Mouse (Mus musculus) frontal cortex, adult 2 months (tissue): Measurements from ENCODE around the gene Nfx1. TPM values are rescaled to one million over a fixed set of nuclear protein-coding genes. Genes with fewer than 3 reads are reported as not detected.
"Not testable (repeated sequence)": the region's sequence is repeated elsewhere in the genome, so short reads cannot be mapped to it uniquely, and the experiment has no call there.

ENCODE experiments used
- DNase-seq, 2 experiments: peaks; one replicate each; pipeline ENCODE4 v3.0.0; 2022; ENCODE audit warnings: low spot score in 1 of 2; ENCODE audit errors: extremely low spot score in 1 of 2
- polyA plus RNA-seq: library from polyadenylated mRNA; depleted of rRNA; stranded (reverse); fragments of >200 nt; gene quantifications from 2 replicates; pipeline ENCODE4 v1.2.3, GENCODE M21; 2012; rRNA removed

Gene Nfx1
- polyA plus RNA-seq = 89.1 and 103 TPM in 2 replicates

DNA sequence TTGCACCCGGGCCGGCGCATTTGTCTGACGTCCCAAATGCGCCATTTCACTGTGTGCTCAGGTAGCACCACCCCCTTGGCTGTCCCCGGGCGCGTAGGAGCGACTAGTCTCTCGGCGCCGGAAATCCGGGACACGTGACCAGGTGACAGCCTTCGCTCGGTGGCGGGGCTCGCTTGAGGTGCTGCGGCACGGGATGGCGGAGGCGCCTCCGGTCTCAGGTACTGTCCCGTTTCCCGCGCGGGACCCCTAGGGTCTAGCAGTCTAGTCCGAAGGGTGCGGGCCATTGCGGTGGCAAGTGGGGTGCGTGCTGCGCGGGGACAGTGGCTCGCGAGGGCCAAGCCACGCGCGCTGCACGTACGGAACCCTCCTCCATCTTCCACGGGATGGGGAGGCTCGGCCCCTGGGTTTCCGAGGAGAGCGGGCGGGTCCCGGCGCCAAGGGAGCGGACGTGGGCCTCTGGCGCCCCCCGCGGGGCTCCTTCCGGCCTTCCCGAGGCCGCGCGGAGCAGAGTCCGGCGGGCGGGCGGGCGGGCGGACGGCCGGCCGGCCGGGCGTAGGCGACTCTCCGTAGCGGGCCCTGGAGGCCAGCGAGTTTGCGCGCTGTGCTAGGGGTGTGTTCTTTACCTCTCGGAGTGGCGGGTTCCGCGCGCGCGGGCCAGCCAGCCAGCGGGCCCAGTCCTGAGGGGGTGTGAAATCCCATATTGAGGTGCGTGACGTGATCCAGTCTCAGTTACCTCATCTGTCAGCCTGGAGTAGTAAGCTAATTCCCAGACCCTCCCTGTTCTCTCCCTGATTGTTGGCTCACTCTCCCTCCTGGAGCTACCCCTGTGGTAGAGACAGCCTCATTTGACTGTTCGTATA is at the start of gene Nfx1:
TSS of gene Nfx1 (plus strand) at position 65 of the 860 bp plus-strand sequence.
- DNase-seq = peak; percentile 92 to 97

- DNase-seq = no peak
Measured at GRCm38 (mm10) chr4:40921288-40921687, 49.4 kb upstream of the Nfx1 start.

DNA sequence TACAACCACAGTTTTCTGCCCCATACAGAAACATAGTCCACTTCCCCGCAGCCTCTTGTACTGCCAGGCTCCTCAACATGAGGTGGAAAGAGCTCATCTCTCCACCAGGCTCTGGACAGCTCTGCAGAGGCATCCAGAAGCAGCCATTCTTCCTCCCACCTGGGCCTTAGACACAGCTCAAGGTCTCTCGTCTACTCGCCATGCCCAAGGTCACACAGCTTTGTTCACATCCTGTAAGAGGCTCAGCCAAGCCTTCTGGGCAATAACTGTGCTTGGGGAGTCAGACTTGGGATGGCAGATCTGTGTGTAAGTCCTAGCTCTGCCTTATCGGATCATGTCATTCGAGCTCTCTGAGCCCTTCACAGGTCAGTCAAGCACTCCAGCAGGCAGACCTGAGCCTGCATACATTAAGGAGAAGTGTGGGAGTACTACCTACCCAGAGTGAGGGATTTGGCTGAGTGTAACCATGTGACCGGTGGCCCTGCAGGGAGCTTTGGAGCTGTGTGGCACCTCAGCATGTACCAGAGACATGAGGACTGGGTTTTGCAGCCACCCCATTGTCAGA is 47.5 kb upstream of the Nfx1 start:
- DNase-seq = no peak

DNA sequence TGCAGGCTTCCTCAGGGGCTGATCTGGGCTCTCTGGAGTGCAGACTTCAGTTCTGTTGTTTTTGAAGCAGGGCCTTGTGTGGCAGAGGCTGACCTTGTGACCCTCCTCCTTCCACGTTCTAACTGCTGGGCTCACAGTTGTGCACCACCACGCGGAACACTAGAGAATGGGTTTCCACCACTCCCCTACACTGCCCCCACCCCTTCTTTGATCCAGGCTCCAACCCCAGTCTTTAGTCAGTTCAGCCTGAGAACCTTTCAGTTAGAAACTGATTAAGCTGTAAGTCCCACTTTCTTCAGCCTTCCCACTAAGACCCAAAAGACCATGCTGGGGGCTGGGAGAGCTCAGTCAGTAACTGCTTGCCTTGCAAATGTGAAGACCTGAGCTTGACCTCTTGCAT is 45.1 kb upstream of the Nfx1 start:
- no peak for DNase-seq

GRCm38 (mm10) chr4:40929046-40929445 is 41.7 kb upstream of the Nfx1 start:
- DNase-seq = no peak

GRCm38 (mm10) chr4:40933694-40934093 is 37.0 kb upstream of the Nfx1 start:
- DNase-seq = no peak

DNA sequence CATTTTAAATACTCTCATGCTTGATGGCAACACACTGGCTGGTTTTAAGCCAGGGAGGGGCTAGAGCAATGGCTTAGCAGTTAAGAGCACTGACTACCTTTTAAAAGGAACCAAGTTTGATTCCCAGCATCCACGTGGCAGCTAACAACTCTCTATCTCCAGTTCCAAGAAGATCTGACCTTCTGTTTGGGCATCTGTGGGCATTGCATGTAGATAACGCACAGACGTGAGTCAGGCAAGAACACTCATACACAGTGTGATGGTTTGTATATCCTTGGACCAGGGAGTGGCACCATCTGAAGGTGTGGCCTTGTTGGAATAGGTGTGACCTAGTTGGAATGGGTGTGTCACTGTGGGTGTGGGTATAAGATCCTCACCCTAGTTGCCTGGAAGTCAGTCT is 36.3 kb upstream of the Nfx1 start:
- DNase-seq = not testable (repeated sequence)

GRCm38 (mm10) chr4:40936175-40936839 is 34.4 kb upstream of the Nfx1 start:
- DNase-seq = peak; percentile 40 to 58

DNA sequence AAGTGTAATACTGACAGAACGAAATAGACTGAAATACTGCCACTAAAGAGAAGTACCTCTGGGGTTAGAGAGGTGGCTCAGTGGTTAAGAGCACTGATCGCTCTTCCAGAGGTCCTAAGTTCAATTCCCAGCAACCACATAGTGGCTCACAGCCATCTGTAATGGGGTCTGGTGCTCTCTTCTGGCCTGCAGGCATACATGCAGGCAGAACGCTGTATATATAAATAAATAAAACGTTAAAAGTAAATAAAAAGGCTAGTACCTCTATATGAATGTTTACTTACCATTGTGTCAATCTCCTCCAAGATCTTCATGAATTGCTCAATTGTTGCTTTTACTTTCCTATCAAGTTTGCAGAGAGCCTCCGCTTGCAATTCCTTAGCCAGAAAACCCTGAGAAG is 31.9 kb upstream of the Nfx1 start:
- DNase-seq = no peak

DNA sequence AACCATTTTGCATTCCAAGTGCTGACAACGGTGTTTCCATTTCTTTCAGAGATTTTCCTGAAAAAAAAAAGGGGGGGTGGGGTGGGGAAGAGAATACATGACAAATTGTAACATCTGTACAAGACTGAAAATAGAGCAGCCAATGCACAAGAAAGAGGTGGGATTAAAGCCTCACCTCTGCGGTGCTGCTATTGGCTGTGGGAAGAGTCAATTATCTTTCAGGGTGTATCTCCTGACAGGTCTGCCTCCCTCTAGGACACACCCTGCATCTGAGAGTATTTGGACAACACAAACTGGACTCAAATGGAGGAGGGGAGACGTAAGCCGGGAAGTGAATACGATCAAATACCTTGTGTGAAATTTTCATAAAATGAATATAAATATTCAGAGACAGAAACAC is 27.1 kb upstream of the Nfx1 start:
- no peak for DNase-seq

DNA sequence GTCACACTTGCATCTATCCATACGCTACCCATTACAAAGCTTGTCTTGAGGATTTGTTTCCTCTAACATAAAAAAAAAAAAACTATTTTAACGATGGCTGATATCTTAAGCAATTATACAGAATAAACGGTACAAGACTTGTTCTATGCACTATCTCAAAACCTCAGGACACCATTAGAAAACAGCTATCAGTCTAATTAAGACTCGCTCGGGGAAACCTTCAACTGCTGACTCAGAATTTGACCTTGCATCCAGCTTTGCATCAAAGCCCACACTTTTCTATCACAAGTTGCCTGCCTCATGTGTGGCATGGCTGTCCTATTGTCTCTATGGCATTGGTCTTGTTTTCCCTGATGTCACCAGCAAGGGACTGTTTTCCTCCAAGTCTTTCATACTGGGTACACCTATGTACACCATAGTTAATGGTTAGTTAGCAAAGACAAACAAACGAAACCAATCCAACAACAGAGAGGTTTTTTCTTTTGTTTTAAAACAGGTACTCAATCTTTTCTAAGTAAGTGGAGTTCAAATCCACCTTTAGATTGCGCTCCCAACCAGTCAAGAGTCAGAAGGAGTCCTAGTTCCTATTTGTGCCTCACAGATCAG is 24.1 kb upstream of the Nfx1 start:
- DNase-seq = no peak

- DNase-seq = no peak
Measured at GRCm38 (mm10) chr4:40947565-40948159, 23.0 kb upstream of the Nfx1 start.

DNA sequence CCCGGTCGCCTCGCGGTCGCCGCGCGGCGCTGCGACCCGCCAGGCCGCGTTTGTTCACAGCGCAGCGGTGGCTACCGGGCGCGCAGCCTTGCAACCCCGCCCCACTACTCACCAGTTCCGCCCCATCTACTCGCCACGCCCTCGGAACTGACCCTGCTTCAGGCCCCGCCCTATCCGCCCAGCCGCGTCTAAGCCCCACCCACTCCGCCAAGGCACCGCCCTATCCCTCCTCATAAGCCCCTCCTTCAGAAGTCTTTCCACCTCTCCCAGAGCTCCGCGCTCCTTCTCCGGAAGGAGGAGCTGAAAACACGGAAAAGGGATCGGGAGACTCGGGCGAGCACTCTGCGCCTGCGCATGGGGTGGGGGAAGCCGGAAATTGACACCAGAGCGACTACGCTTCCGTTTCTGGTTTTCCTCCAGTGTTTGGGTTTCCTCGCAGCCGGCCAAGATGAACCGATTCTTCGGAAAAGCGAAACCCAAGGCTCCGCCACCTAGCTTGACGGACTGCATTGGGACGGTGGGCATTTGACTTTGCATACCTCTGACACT is 22.5 kb upstream of the Nfx1 start, which contains the start of the genes Bag1 and Chmp5:
TSS of gene Bag1 (minus strand) at position 135 of the 549 bp plus-strand sequence.
TSS of gene Chmp5 (plus strand) at position 248 of the 549 bp plus-strand sequence.
- peak; percentile 97 to 98 for DNase-seq

DNA sequence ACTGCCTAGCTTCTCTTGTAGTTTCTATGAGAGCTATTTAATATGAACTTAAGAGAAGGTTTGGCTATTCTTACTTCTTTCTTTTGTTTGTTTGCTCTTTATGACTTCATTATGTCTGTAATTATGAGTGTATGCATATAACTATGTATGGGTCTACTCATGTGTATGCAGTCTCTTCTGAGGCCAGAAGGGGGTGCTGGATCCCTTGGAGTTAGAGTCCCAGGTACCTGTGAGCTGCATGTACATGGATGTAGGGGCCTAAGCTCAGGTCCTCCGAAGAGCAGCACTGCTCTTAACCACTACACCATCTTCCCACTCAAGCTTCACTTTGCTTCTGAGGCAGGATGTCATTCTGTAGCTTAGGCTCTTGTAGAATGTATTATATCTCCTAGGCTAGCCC is 17.2 kb upstream of the Nfx1 start:
- DNase-seq = peak in 1 of 2 experiments; percentile 30

GRCm38 (mm10) chr4:40955942-40956341 is 14.8 kb upstream of the Nfx1 start:
- no peak for DNase-seq

DNA sequence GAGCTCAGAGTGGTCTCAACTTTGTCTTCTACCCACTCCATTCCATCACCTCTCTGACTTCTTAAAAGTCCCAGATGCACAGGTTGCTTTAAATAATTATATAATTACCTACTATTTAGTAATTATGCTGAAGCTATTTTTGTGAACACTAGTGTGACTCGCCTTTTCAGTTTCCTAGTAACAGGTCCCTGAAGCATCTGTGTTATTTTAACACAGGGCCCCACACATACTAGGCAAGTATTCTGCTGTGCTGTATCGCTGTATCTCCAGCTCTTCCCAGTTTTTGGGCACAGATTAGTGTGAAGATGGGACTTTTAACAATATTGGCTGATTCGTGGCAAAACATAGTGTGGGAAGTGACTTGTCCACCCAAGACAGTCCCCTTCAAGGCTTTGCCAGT is 7.2 kb upstream of the Nfx1 start:
- DNase-seq = peak in 1 of 2 experiments; percentile 25

DNA sequence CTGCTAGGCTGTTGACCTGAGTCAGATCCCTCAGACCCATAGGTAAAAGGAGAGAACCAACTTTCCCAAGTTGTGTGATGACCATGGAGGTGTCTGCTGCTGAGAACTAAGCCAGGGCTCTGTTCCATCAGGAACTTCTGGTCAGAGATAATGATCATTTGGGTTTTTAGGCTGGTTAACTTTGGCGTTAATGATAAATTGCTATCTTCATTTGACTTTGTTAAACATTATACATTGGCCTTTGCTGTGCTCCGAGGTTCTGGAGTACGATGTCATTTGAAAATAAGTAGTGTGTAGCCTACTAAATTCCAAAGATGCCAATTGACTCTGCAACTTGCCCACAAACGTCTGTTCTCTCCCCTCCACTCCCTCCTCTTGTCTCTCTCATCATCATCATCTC is 1.5 kb upstream of the Nfx1 start:
- no peak for DNase-seq

GRCm38 (mm10) chr4:40969781-40970591 is 720 bp upstream of the Nfx1 start:
- no peak for DNase-seq

- no peak for DNase-seq
Measured at GRCm38 (mm10) chr4:40970592-40970841, 189 bp upstream of the Nfx1 start.

GRCm38 (mm10) chr4:40971744-40972143 is 1.0 kb downstream of the Nfx1 start:
- DNase-seq = no peak
